Mouse (Mus musculus): ENCODE results near the gene Lcn2. TPM values are rescaled to one million over a fixed set of nuclear protein-coding genes. Genes with fewer than 3 reads are reported as not detected.

Lcn2 gene
- 23.8 and 27.3 TPM in 2 replicates for polyA plus RNA-seq (2012; rRNA removed)

- WGBS = 64% methylated on average over 5 of the region's 5 CpGs
- no peaks in the 10 kb centered on the region for H3K36me3 ChIP-seq (ENCODE audit: control insufficient read depth, insufficient read depth, low read length)
- no peak within 1 kb of the TSS for H3K4me3 ChIP-seq (ENCODE audit: control insufficient read depth, insufficient read depth, low read length)
- no peak for DNase-seq
- H3K4me1 ChIP-seq (replicated peaks; ENCODE audit: control insufficient read depth, insufficient read depth, low read length) = peaks cover 7% of the 10 kb centered on the region
- H3K27me3 ChIP-seq (ENCODE audit: control insufficient read depth, insufficient read depth, low read length) = no peaks in the 10 kb centered on the region; the same call in 1 of the 2 replicates
- TF ChIP-seq POLR2A (IDR thresholded peaks at IDR 0.05; ENCODE audit: control insufficient read depth, extremely low read depth, insufficient read depth, low read length, poor library complexity) (no peak), CTCF (IDR thresholded peaks at IDR 0.05; ENCODE audit: borderline replicate concordance, control insufficient read depth, extremely low read depth, insufficient read depth, low read length, poor library complexity) (no peak)
- H3K27ac ChIP-seq (ENCODE audit: control insufficient read depth, insufficient read depth, low read length) = no peak within 1 kb of the TSS
These were observed at the start of gene Lcn2 for GRCm38 (mm10) chr2:32387706-32388490. TSS of gene Lcn2 (minus strand) at chr2:32388252.

GRCm38 (mm10) chr2:32437612-32438166, 49.6 kb upstream of the Lcn2 start:
- Histone ChIP-seq H3K27ac (ENCODE audit: control insufficient read depth, insufficient read depth, low read length) (no peak overlapping the region), H3K4me1 (replicated peaks; ENCODE audit: control insufficient read depth, insufficient read depth, low read length) (no peaks in the 10 kb centered on the region), H3K27me3 (ENCODE audit: control insufficient read depth, insufficient read depth, low read length) (no peaks in the 10 kb centered on the region), H3K4me3 (ENCODE audit: control insufficient read depth, insufficient read depth, low read length) (no peak overlapping the region), H3K36me3 (ENCODE audit: control insufficient read depth, insufficient read depth, low read length) (no peaks in the 10 kb centered on the region)
- no peak for DNase-seq
- TF ChIP-seq CTCF (IDR thresholded peaks at IDR 0.05; ENCODE audit: borderline replicate concordance, control insufficient read depth, extremely low read depth, insufficient read depth, low read length, poor library complexity) = no peak
- TF ChIP-seq POLR2A (IDR thresholded peaks at IDR 0.05; ENCODE audit: control insufficient read depth, extremely low read depth, insufficient read depth, low read length, poor library complexity) = no peak
- 45% methylated on average over 2 of the region's 2 CpGs for WGBS

- DNase-seq = no peak
- Histone ChIP-seq H3K27me3 (ENCODE audit: control insufficient read depth, insufficient read depth, low read length) (no peaks in the 10 kb centered on the region), H3K4me1 (replicated peaks; ENCODE audit: control insufficient read depth, insufficient read depth, low read length) (no peaks in the 10 kb centered on the region), H3K27ac (ENCODE audit: control insufficient read depth, insufficient read depth, low read length) (no peak overlapping the region), H3K36me3 (ENCODE audit: control insufficient read depth, insufficient read depth, low read length) (no peaks in the 10 kb centered on the region), H3K4me3 (ENCODE audit: control insufficient read depth, insufficient read depth, low read length) (no peak overlapping the region)
- WGBS = 90% methylated on average over 3 of the region's 3 CpGs
- TF ChIP-seq POLR2A (IDR thresholded peaks at IDR 0.05; ENCODE audit: control insufficient read depth, extremely low read depth, insufficient read depth, low read length, poor library complexity) (no peak), CTCF (IDR thresholded peaks at IDR 0.05; ENCODE audit: borderline replicate concordance, control insufficient read depth, extremely low read depth, insufficient read depth, low read length, poor library complexity) (no peak)
These were observed 48.8 kb upstream of the Lcn2 start for GRCm38 (mm10) chr2:32436686-32437372.

GRCm38 (mm10) chr2:32430701-32431676, 42.9 kb upstream of the Lcn2 start:
- H3K4me1 ChIP-seq (replicated peaks; ENCODE audit: control insufficient read depth, insufficient read depth, low read length) = 0 out of 2 replicates have a peak, but pooled peaks cover 3% of the 10 kb centered on the region
- H3K36me3 ChIP-seq (ENCODE audit: control insufficient read depth, insufficient read depth, low read length) = no peaks in the 10 kb centered on the region
- no peaks in the 10 kb centered on the region for H3K27me3 ChIP-seq (ENCODE audit: control insufficient read depth, insufficient read depth, low read length)
- no peak for DNase-seq
- no peak overlapping the region for H3K27ac ChIP-seq (ENCODE audit: control insufficient read depth, insufficient read depth, low read length)
- whole genome bisulfite sequencing = 86% methylated on average over 18 of the region's 18 CpGs
- TF ChIP-seq CTCF (IDR thresholded peaks at IDR 0.05; ENCODE audit: borderline replicate concordance, control insufficient read depth, extremely low read depth, insufficient read depth, low read length, poor library complexity) (no peak), POLR2A (IDR thresholded peaks at IDR 0.05; ENCODE audit: control insufficient read depth, extremely low read depth, insufficient read depth, low read length, poor library complexity) (no peak)
- H3K4me3 ChIP-seq (ENCODE audit: control insufficient read depth, insufficient read depth, low read length) = no peak overlapping the region

GRCm38 (mm10) chr2:32429215-32429891, 41.3 kb upstream of the Lcn2 start:
- Histone ChIP-seq H3K36me3 (ENCODE audit: control insufficient read depth, insufficient read depth, low read length) (no peaks in the 10 kb centered on the region), H3K27ac (ENCODE audit: control insufficient read depth, insufficient read depth, low read length) (no peak overlapping the region), H3K4me3 (ENCODE audit: control insufficient read depth, insufficient read depth, low read length) (no peak overlapping the region), H3K4me1 (replicated peaks; ENCODE audit: control insufficient read depth, insufficient read depth, low read length) (0 out of 2 replicates have a peak, but pooled peaks cover 3% of the 10 kb centered on the region), H3K27me3 (ENCODE audit: control insufficient read depth, insufficient read depth, low read length) (no peaks in the 10 kb centered on the region)
- WGBS = 94% methylated on average over 4 of the region's 4 CpGs
- no peak for TF ChIP-seq CTCF (IDR thresholded peaks at IDR 0.05; ENCODE audit: borderline replicate concordance, control insufficient read depth, extremely low read depth, insufficient read depth, low read length, poor library complexity)
- DNase-seq = no peak

Data from thymus, adult 2 months (tissue).